Mouse (Mus musculus): ENCODE measurements around the gene Tnrc18. TPM values are rescaled to one million over a fixed set of nuclear protein-coding genes. Genes with fewer than 3 reads are reported as not detected.

Tnrc18 gene
- polyA plus RNA-seq, 1 experiment: 29.3 TPM

- no peak for TF ChIP-seq CTCF (IDR thresholded peaks at IDR 0.05; ENCODE audit: borderline replicate concordance, insufficient read depth, low read depth, low read length)
- no peak for TF ChIP-seq POLR2A (IDR thresholded peaks at IDR 0.05; ENCODE audit: borderline replicate concordance, insufficient read depth, low read length)
- no peak for DNase-seq
- Histone ChIP-seq H3K27ac (ENCODE audit: insufficient read depth, low read length) (no peak overlapping the region), H3K27me3 (ENCODE audit: control insufficient read depth, insufficient read depth, low read length) (no peaks in the 10 kb centered on the region), H3K4me1 (ENCODE audit: control insufficient read depth, insufficient read depth, low read length) (peaks cover 12% of the 10 kb centered on the region), H3K4me3 (replicated peaks; ENCODE audit: insufficient read depth, low read depth, low read length) (no peak overlapping the region)
- 78% methylated on average over 8 of the region's 8 CpGs for WGBS
These were observed 5.5 kb downstream of the Tnrc18 start for GRCm38 (mm10) chr5:142811870-142812443.

- TF ChIP-seq CTCF (IDR thresholded peaks at IDR 0.05; ENCODE audit: borderline replicate concordance, insufficient read depth, low read depth, low read length) (no peak), POLR2A (IDR thresholded peaks at IDR 0.05; ENCODE audit: borderline replicate concordance, insufficient read depth, low read length) (no peak)
- no peak overlapping the region for H3K27ac ChIP-seq (ENCODE audit: insufficient read depth, low read length)
- peaks cover 12% of the 10 kb centered on the region for H3K4me1 ChIP-seq (ENCODE audit: control insufficient read depth, insufficient read depth, low read length)
- WGBS: 59% methylated on average over 20 of the region's 20 CpGs
- H3K27me3 ChIP-seq (ENCODE audit: control insufficient read depth, insufficient read depth, low read length): no peaks in the 10 kb centered on the region
- no peak for DNase-seq
- H3K4me3 ChIP-seq (replicated peaks; ENCODE audit: insufficient read depth, low read depth, low read length): no peak overlapping the region
These were observed 6.5 kb downstream of the Tnrc18 start for GRCm38 (mm10) chr5:142810710-142811599.

- Histone ChIP-seq H3K27me3 (ENCODE audit: control insufficient read depth, insufficient read depth, low read length) (no peaks in the 10 kb centered on the region), H3K4me3 (replicated peaks; ENCODE audit: insufficient read depth, low read depth, low read length) (no peak overlapping the region), H3K27ac (ENCODE audit: insufficient read depth, low read length) (no peak overlapping the region), H3K4me1 (ENCODE audit: control insufficient read depth, insufficient read depth, low read length) (peaks cover 7% of the 10 kb centered on the region)
- DNase-seq: no peak
- TF ChIP-seq CTCF (IDR thresholded peaks at IDR 0.05; ENCODE audit: borderline replicate concordance, insufficient read depth, low read depth, low read length): no peak
- no peak for TF ChIP-seq POLR2A (IDR thresholded peaks at IDR 0.05; ENCODE audit: borderline replicate concordance, insufficient read depth, low read length)
- WGBS: 90% methylated on average over 7 of the region's 7 CpGs
These were observed 9.8 kb downstream of the Tnrc18 start for GRCm38 (mm10) chr5:142807661-142808060.

GRCm38 (mm10) chr5:142803746-142804145, 13.7 kb downstream of the Tnrc18 start:
- Histone ChIP-seq H3K27me3 (ENCODE audit: control insufficient read depth, insufficient read depth, low read length) (no peaks in the 10 kb centered on the region), H3K27ac (ENCODE audit: insufficient read depth, low read length) (no peak overlapping the region), H3K4me3 (replicated peaks; ENCODE audit: insufficient read depth, low read depth, low read length) (no peak overlapping the region), H3K4me1 (ENCODE audit: control insufficient read depth, insufficient read depth, low read length) (peaks cover 12% of the 10 kb centered on the region)
- no peak for DNase-seq
- no peak for TF ChIP-seq CTCF (IDR thresholded peaks at IDR 0.05; ENCODE audit: borderline replicate concordance, insufficient read depth, low read depth, low read length)
- no peak for TF ChIP-seq POLR2A (IDR thresholded peaks at IDR 0.05; ENCODE audit: borderline replicate concordance, insufficient read depth, low read length)
- WGBS: 87% methylated on average over 1 of the region's 1 CpGs

GRCm38 (mm10) chr5:142802884-142803283, 14.6 kb downstream of the Tnrc18 start:
- no peak for DNase-seq
- no peaks in the 10 kb centered on the region for H3K27me3 ChIP-seq (ENCODE audit: control insufficient read depth, insufficient read depth, low read length)
- no peak overlapping the region for H3K27ac ChIP-seq (ENCODE audit: insufficient read depth, low read length)
- TF ChIP-seq POLR2A (IDR thresholded peaks at IDR 0.05; ENCODE audit: borderline replicate concordance, insufficient read depth, low read length): no peak
- TF ChIP-seq CTCF (IDR thresholded peaks at IDR 0.05; ENCODE audit: borderline replicate concordance, insufficient read depth, low read depth, low read length): no peak
- H3K4me3 ChIP-seq (replicated peaks; ENCODE audit: insufficient read depth, low read depth, low read length): no peak overlapping the region
- WGBS: 80% methylated on average over 4 of the region's 4 CpGs
- peaks cover 17% of the 10 kb centered on the region for H3K4me1 ChIP-seq (ENCODE audit: control insufficient read depth, insufficient read depth, low read length)

- Histone ChIP-seq H3K4me3 (replicated peaks; ENCODE audit: insufficient read depth, low read depth, low read length) (no peak overlapping the region), H3K4me1 (ENCODE audit: control insufficient read depth, insufficient read depth, low read length) (peaks cover 20% of the 10 kb centered on the region), H3K27me3 (ENCODE audit: control insufficient read depth, insufficient read depth, low read length) (no peaks in the 10 kb centered on the region), H3K27ac (ENCODE audit: insufficient read depth, low read length) (no peak overlapping the region)
- 50% methylated on average over 2 of the region's 2 CpGs for WGBS
- no peak for DNase-seq
- TF ChIP-seq POLR2A (IDR thresholded peaks at IDR 0.05; ENCODE audit: borderline replicate concordance, insufficient read depth, low read length) (no peak), CTCF (IDR thresholded peaks at IDR 0.05; ENCODE audit: borderline replicate concordance, insufficient read depth, low read depth, low read length) (no peak)
These were observed 15.5 kb downstream of the Tnrc18 start for GRCm38 (mm10) chr5:142801977-142802376.

GRCm38 (mm10) chr5:142800656-142801055, 16.8 kb downstream of the Tnrc18 start:
- DNase-seq: no peak
- peaks cover 23% of the 10 kb centered on the region for H3K4me1 ChIP-seq (ENCODE audit: control insufficient read depth, insufficient read depth, low read length)
- no peak for TF ChIP-seq CTCF (IDR thresholded peaks at IDR 0.05; ENCODE audit: borderline replicate concordance, insufficient read depth, low read depth, low read length)
- no peak for TF ChIP-seq POLR2A (IDR thresholded peaks at IDR 0.05; ENCODE audit: borderline replicate concordance, insufficient read depth, low read length)
- H3K4me3 ChIP-seq (replicated peaks; ENCODE audit: insufficient read depth, low read depth, low read length): no peak overlapping the region
- WGBS: 73% methylated on average over 6 of the region's 6 CpGs
- H3K27me3 ChIP-seq (ENCODE audit: control insufficient read depth, insufficient read depth, low read length): no peaks in the 10 kb centered on the region
- no peak overlapping the region for H3K27ac ChIP-seq (ENCODE audit: insufficient read depth, low read length)

GRCm38 (mm10) chr5:142800198-142800597, 17.3 kb downstream of the Tnrc18 start:
- Histone ChIP-seq H3K27ac (ENCODE audit: insufficient read depth, low read length) (no peak overlapping the region), H3K4me3 (replicated peaks; ENCODE audit: insufficient read depth, low read depth, low read length) (no peak overlapping the region), H3K4me1 (ENCODE audit: control insufficient read depth, insufficient read depth, low read length) (peaks cover 23% of the 10 kb centered on the region), H3K27me3 (ENCODE audit: control insufficient read depth, insufficient read depth, low read length) (no peaks in the 10 kb centered on the region)
- WGBS: 49% methylated on average over 8 of the region's 8 CpGs
- no peak for TF ChIP-seq POLR2A (IDR thresholded peaks at IDR 0.05; ENCODE audit: borderline replicate concordance, insufficient read depth, low read length)
- TF ChIP-seq CTCF (IDR thresholded peaks at IDR 0.05; ENCODE audit: borderline replicate concordance, insufficient read depth, low read depth, low read length): no peak
- no peak for DNase-seq
